Mouse (Mus musculus): ENCODE data around the gene Acap2. TPM values are rescaled to one million over a fixed set of nuclear protein-coding genes. Genes with fewer than 3 reads are reported as not detected.

Gene Acap2
- polyA plus RNA-seq, 1 experiment from 2014 or later = 33.0 TPM

DNA sequence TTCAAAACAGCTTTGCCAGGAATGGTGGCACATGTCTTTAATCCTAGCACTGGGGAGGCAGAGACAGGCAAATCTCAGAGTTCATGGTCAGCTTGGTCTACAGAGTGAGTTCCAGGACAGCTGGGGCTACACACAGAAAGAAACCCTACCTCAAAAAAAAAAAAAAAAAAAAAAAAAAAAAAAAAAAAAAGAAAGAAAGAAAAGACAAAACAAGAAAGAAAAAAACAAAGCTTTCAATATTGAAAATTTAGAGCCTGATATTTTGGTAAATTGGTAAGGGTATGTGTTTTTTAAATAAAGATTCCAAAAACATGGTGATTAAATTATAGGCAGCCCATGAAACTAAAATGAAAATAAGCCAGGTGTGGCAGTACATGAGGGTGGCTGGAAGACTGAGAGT, 29.6 kb downstream of the Acap2 start:
- Histone ChIP-seq H3K9ac (no peak overlapping the region), H3K27ac (ENCODE audit: low read depth) (no peak overlapping the region), H3K4me2 (no peak overlapping the region), H3K9me3 (ENCODE audit: low read depth, low read length) (no peaks in the 10 kb centered on the region), H3K4me1 (ENCODE audit: insufficient read depth) (no peaks in the 10 kb centered on the region), H3K4me3 (ENCODE audit: low read depth, low read length) (no peak overlapping the region), H3K36me3 (ENCODE audit: insufficient read depth) (no peaks in the 10 kb centered on the region), H3K27me3 (ENCODE audit: insufficient read depth, low read length) (no peaks in the 10 kb centered on the region)
- no peak for ATAC-seq (ENCODE audit: insufficient read depth)
- no peak for TF ChIP-seq CTCF (IDR thresholded peaks at IDR 0.05; ENCODE audit: low read depth)
- no peak for DNase-seq

DNA sequence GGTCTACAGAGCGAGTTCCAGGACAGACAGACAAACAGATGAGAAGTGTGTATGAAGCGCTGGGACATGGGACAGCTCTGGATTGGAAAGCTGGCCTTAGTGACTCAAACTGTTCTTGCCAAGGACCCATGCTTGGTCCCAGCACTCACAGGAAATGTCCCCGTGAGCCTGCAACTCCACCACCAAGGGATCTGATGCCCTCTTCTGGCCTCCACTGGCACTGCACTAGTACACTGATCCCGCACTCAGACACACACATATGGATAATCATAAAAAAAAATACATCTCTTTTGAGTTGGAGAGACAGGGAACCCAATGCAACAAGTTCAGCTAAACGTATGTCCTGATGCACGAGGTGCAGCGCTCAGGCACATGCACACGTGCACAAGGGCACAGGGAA, 30.7 kb downstream of the Acap2 start:
- H3K4me1 ChIP-seq (ENCODE audit: insufficient read depth) = no peaks in the 10 kb centered on the region

DNA sequence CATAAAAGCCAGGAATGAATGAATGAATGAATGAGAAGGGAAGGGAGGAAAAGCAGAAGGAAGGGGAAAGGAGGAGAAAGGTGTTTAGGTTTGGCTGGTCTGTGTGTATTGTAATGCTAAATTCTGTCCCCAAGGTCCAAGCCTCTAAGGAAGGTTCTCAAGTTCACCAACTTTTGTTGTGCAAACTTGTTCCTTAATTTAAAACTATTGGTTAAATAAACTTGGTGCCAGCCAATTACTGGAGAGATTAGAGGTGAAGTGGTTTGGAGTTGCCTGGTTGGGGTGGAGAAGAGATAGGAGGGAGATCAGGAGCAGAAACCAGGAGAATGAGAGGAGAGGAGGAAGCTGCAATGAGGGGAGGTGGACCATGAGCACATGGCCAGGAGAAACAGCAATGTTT, 31.4 kb downstream of the Acap2 start:
- Histone ChIP-seq H3K27ac (ENCODE audit: low read depth) (no peak overlapping the region), H3K27me3 (ENCODE audit: insufficient read depth, low read length) (no peaks in the 10 kb centered on the region), H3K9me3 (ENCODE audit: low read depth, low read length) (no peaks in the 10 kb centered on the region), H3K4me1 (ENCODE audit: insufficient read depth) (no peaks in the 10 kb centered on the region), H3K4me2 (no peak overlapping the region), H3K9ac (no peak overlapping the region), H3K4me3 (ENCODE audit: low read depth, low read length) (no peak overlapping the region), H3K36me3 (ENCODE audit: insufficient read depth) (no peaks in the 10 kb centered on the region)
- ATAC-seq (ENCODE audit: insufficient read depth) (no peak), DNase-seq (no peak)
- TF ChIP-seq CTCF (IDR thresholded peaks at IDR 0.05; ENCODE audit: low read depth) = no peak

More for the DNA sequence above, 30.7 kb downstream of the Acap2 start:
- peak; percentile 46; the same call in 1 of the 2 replicates for TF ChIP-seq CTCF (IDR thresholded peaks at IDR 0.05; ENCODE audit: low read depth)
- Histone ChIP-seq H3K4me3 (ENCODE audit: low read depth, low read length) (no peak overlapping the region), H3K27me3 (ENCODE audit: insufficient read depth, low read length) (no peaks in the 10 kb centered on the region), H3K9ac (no peak overlapping the region), H3K9me3 (ENCODE audit: low read depth, low read length) (no peaks in the 10 kb centered on the region), H3K27ac (ENCODE audit: low read depth) (no peak overlapping the region), H3K4me2 (no peak overlapping the region), H3K36me3 (ENCODE audit: insufficient read depth) (no peaks in the 10 kb centered on the region)
- 93% methylated on average over 8 of the region's 8 CpGs for WGBS
- ATAC-seq (ENCODE audit: insufficient read depth) = no peak
- DNase-seq = no peak

DNA sequence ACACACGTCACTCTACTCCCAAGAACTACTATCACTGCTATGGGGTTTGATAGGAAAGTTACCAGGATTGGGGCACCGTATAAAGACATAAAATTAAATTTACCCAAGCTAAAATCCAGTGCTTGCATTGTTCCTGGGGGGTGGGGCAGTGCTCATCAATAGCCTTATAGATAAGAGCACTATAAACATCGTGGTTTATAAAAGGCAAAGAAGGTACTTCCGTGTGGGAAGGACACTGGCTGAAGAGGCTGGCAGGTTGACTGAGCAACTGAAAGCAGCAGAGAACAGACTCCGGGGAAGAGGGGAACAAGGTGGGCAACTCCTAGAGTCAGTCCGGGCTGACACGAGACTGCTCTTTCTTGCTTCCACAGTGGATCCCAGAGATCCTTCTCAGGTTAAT, 33.1 kb downstream of the Acap2 start:
- Histone ChIP-seq H3K27me3 (ENCODE audit: insufficient read depth, low read length) (no peaks in the 10 kb centered on the region), H3K27ac (ENCODE audit: low read depth) (no peak overlapping the region), H3K4me2 (no peak overlapping the region), H3K9me3 (ENCODE audit: low read depth, low read length) (no peaks in the 10 kb centered on the region), H3K36me3 (ENCODE audit: insufficient read depth) (no peaks in the 10 kb centered on the region), H3K9ac (no peak overlapping the region), H3K4me3 (ENCODE audit: low read depth, low read length) (no peak overlapping the region), H3K4me1 (ENCODE audit: insufficient read depth) (no peaks in the 10 kb centered on the region)
- DNase-seq (no peak), ATAC-seq (ENCODE audit: insufficient read depth) (no peak)
- no peak for TF ChIP-seq CTCF (IDR thresholded peaks at IDR 0.05; ENCODE audit: low read depth)
- 45% methylated on average over 7 of the region's 7 CpGs for WGBS

DNA sequence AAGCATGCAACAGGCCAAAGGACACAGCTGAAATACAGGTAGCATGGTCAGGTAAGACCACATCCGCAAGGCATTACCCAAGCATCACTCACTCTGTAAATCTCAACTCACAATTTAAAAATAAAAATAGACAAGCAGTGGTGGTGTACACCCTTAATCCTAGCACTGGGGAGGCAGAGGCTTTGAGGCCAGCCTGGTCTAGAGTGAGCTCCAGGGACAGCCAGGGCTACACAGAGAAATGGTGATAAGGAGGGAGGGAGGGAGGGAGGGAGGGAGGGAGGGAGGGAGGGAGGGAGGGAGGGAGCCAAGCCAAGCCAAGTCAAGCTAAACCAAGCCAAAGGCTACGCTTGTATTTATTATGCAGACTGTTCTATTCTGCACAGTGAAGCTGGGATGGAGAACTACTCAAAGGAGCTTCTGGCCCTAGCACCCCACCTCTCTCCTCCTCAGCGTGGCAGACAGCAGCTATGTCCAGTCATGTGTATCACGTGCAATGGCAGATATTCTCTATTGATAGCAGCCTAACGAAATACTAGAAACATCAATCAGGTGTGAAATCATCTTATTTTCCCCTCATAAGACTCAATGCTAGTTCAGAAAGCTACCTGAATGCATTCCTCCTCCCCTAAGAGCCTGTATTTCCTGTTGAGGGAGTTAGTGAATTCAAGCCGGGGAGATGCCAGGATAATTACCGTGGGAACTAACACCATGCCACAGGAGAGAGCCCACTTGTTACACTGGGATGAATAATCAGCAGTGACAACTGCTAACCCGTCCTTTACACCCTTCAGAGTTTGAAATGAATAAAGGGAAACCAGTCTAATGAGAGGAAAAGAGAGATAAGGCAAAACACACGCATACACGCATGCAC, 33.8 kb downstream of the Acap2 start:
- no peak overlapping the region for H3K9ac ChIP-seq
- 57% methylated on average over 10 of the region's 10 CpGs for WGBS
- DNase-seq (no peak), ATAC-seq (ENCODE audit: insufficient read depth) (no peak; the same call in 1 of the 2 replicates)
- no peaks in the 10 kb centered on the region for H3K9me3 ChIP-seq (ENCODE audit: low read depth, low read length)
- H3K27me3 ChIP-seq (ENCODE audit: insufficient read depth, low read length) = no peaks in the 10 kb centered on the region
- no peaks in the 10 kb centered on the region for H3K4me1 ChIP-seq (ENCODE audit: insufficient read depth)
- H3K27ac ChIP-seq (ENCODE audit: low read depth) = no peak overlapping the region
- no peak for TF ChIP-seq CTCF (IDR thresholded peaks at IDR 0.05; ENCODE audit: low read depth)
- H3K4me3 ChIP-seq (ENCODE audit: low read depth, low read length) = no peak overlapping the region
- no peaks in the 10 kb centered on the region for H3K36me3 ChIP-seq (ENCODE audit: insufficient read depth)
- no peak overlapping the region for H3K4me2 ChIP-seq

DNA sequence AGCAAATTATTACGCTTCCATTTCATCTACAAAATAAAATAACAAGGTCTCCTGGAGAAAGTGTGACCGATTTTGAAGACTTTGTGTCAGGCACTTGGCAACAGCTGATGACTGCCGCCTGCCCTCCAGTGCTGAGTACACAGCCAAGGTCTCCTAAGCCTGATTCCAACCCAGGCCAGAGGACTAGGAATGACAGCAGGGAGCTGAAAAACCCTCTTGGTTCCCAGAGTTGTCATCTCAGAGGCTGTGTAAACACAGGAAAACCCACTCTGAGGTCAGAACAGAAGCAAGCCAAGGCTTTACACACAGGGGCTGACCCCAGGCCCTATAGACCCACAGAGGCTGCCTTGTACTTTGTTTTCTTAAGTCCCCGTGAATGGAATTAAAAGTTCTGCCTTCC, 35.1 kb downstream of the Acap2 start:
- peak; percentile 49; the same call in 1 of the 2 replicates for ATAC-seq (ENCODE audit: insufficient read depth)
- Histone ChIP-seq H3K4me3 (ENCODE audit: low read depth, low read length) (no peak overlapping the region), H3K9me3 (ENCODE audit: low read depth, low read length) (no peaks in the 10 kb centered on the region), H3K9ac (no peak overlapping the region), H3K36me3 (ENCODE audit: insufficient read depth) (no peaks in the 10 kb centered on the region), H3K4me2 (no peak overlapping the region), H3K27me3 (ENCODE audit: insufficient read depth, low read length) (no peaks in the 10 kb centered on the region), H3K4me1 (ENCODE audit: insufficient read depth) (no peaks in the 10 kb centered on the region), H3K27ac (ENCODE audit: low read depth) (peak overlapping the region; percentile 67; the same call in 1 of the 2 replicates)
- TF ChIP-seq CTCF (IDR thresholded peaks at IDR 0.05; ENCODE audit: low read depth) = no peak
- DNase-seq = peak; percentile 47
- WGBS = 39% methylated on average over 4 of the region's 4 CpGs

DNA sequence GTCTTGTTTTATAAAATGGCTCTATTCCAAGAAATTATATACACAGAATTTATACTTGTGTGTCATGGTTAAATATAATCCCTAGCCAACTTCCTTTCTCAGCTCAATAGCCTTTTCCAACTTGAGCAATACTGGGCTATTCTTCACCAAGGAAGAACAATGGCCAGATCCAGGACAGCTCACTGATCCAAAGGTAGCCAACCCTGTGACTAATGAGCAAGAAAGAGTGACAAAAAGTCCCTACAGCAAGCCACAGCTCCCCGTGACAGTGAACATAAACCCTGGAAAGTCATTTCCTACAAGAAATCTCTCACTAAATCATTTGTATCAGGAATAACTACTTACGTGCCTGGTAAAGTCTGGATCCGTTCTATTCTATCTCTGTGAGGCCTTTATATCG, 35.6 kb downstream of the Acap2 start:
- no peak overlapping the region for H3K9ac ChIP-seq
- H3K9me3 ChIP-seq (ENCODE audit: low read depth, low read length) = no peaks in the 10 kb centered on the region
- TF ChIP-seq CTCF (IDR thresholded peaks at IDR 0.05; ENCODE audit: low read depth) = no peak
- no peaks in the 10 kb centered on the region for H3K4me1 ChIP-seq (ENCODE audit: insufficient read depth)
- H3K27ac ChIP-seq (ENCODE audit: low read depth) = peak overlapping the region; percentile 67; the same call in 1 of the 2 replicates
- H3K27me3 ChIP-seq (ENCODE audit: insufficient read depth, low read length) = no peaks in the 10 kb centered on the region
- H3K36me3 ChIP-seq (ENCODE audit: insufficient read depth) = no peaks in the 10 kb centered on the region
- DNase-seq (no peak), ATAC-seq (ENCODE audit: insufficient read depth) (no peak)
- 57% methylated on average over 4 of the region's 4 CpGs for WGBS
- H3K4me2 ChIP-seq = no peak overlapping the region
- H3K4me3 ChIP-seq (ENCODE audit: low read depth, low read length) = no peak overlapping the region

Data from lung, embryonic 14.5 days (tissue).